Mouse (Mus musculus) C2C12 (cell line): ENCODE data around the gene Nrgn. TPM values are rescaled to one million over a fixed set of nuclear protein-coding genes. Genes with fewer than 3 reads are reported as not detected.

Experiments
- H3K27me3 ChIP-seq: one replicate; pipeline ENCODE4 v1.6.1; 2011; ENCODE audit not compliant: control insufficient read depth, insufficient read depth, insufficient read length
- H3K36me3 ChIP-seq: one replicate; pipeline ENCODE4 v1.6.1; 2011; ENCODE audit not compliant: control insufficient read depth, insufficient read depth
- H3K4me3 ChIP-seq: one replicate; pipeline ENCODE4 v1.5.1; 2011; ENCODE audit warnings: mild to moderate bottlenecking, control low read depth; ENCODE audit not compliant: poor library complexity, insufficient read depth, severe bottlenecking
- H3K79me2 ChIP-seq: one replicate; pipeline ENCODE4 v1.6.1; 2011; ENCODE audit not compliant: control insufficient read depth, insufficient read depth
- H3K79me3 ChIP-seq: one replicate; pipeline ENCODE4 v1.6.1; 2011; ENCODE audit warnings: low read depth, control low read depth
- H3ac ChIP-seq: one replicate; pipeline ENCODE3; 2011; ENCODE audit warnings: low read depth; ENCODE audit not compliant: control insufficient read depth, insufficient read length
- CEBPB ChIP-seq: IDR thresholded peaks from one replicate; pipeline ENCODE4 v1.6.1; 2011; ENCODE audit warnings: low read depth, mild to moderate bottlenecking, control low read depth, moderate library complexity
- CTCF ChIP-seq: IDR thresholded peaks from one replicate; pipeline ENCODE4 v1.5.1; 2011; ENCODE audit not compliant: control insufficient read depth, insufficient read depth, insufficient read length
- FOSL1 ChIP-seq: IDR thresholded peaks from one replicate; pipeline ENCODE4 v1.8.0; 2011; ENCODE audit warnings: mild to moderate bottlenecking, low read length; ENCODE audit not compliant: poor library complexity, insufficient read depth, severe bottlenecking
- MAX ChIP-seq: IDR thresholded peaks from one replicate; pipeline ENCODE4 v1.6.1; 2011; ENCODE audit warnings: mild to moderate bottlenecking, control low read depth
- MYOD1 ChIP-seq: IDR thresholded peaks from one replicate; pipeline ENCODE4 v1.6.1; 2011; ENCODE audit warnings: low read depth; ENCODE audit not compliant: control insufficient read depth, insufficient read length
- MYOG ChIP-seq: IDR thresholded peaks from one replicate; pipeline ENCODE4 v1.6.1; 2011; ENCODE audit not compliant: control insufficient read depth, insufficient read length; ENCODE audit errors: extremely low read depth
- USF1 ChIP-seq: IDR thresholded peaks from one replicate; pipeline ENCODE4 v1.6.1; 2011; ENCODE audit warnings: low read depth, mild to moderate bottlenecking, control low read depth, moderate library complexity
- polyA plus RNA-seq: library from polyadenylated mRNA; unstranded; fragments of >200 nt; fragmentation: generic; extraction: Trizol; gene quantifications from one replicate; pipeline ENCODE4 v1.2.1, GENCODE M21; 2012; ENCODE audit warnings: missing spikeins

The Nrgn gene
- polyA plus RNA-seq, 1 experiment, result 2.6 TPM

DNA sequence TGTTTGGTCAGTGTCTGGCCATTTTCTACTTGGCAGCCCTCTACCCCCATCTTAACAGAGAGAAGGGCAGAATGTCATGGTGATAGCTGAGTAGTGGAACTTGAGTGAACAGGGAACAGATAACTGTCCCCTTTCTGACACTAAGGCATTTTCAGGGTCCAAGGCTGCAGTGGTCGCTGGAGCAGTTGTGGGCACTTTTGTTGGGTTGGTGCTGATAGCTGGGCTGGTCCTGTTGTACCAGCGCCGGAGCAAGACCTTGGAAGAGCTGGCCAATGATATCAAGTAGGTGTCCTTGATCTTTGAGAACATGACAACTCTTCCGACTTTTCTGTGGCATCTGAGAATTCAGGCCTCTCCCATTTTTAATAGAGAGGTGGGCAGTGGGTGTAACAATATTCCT lies 15.9 kb downstream of the Nrgn start:
- no peak overlapping the region for H3K4me3 ChIP-seq
- no peak overlapping the region for H3ac ChIP-seq
- H3K36me3 ChIP-seq, result no peaks in the 10 kb centered on the region
- no peaks in the 10 kb centered on the region for H3K27me3 ChIP-seq
- TF ChIP-seq MYOG (no peak), MYOD1 (no peak)
- H3K79me3 ChIP-seq, result no peaks in the 10 kb centered on the region
- no peaks in the 10 kb centered on the region for H3K79me2 ChIP-seq

DNA sequence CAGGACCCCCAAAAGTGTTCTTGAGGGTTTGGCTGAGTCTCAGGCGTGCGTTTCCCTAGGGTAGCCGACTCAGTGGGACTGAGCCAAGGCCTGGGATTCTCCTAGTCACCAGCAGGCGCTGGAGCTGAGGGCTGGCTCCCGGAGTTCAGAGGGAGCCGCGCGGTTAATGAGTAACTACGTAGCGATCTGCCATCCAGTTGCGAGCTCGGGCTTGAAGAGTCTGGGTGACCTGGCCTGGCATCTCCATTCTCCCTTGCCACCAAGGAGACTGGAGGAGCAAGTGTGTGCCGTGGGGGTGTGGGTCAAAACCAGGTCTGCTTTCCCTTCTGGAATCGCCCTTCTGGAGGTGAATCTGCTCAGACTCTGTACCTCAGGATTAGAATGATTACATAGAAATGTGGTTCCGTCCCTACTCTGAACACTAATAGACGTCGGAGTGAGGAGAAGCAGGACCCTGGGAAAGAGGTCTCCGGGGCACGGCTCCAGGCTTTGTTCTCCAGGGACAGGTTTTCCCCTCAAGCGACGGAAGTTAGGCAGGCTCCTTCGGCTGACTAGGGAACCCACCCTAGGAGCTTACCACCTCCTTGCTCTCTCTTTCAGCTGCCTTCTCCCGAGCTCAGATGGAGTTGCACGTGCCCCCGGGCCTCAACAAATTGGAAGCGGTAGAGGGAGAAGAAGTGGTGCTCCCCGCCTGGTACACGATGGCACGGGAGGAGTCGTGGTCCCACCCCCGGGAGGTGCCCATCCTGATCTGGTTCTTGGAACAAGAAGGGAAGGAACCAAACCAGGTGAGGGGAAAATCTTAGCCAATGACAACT lies 21.6 kb downstream of the Nrgn start:
- no peaks in the 10 kb centered on the region for H3K79me3 ChIP-seq
- H3K36me3 ChIP-seq, result peaks cover 6% of the 10 kb centered on the region
- no peaks in the 10 kb centered on the region for H3K79me2 ChIP-seq
- no peak overlapping the region for H3ac ChIP-seq
- TF ChIP-seq CEBPB, result no peak
- H3K4me3 ChIP-seq, result no peak overlapping the region
- no peaks in the 10 kb centered on the region for H3K27me3 ChIP-seq

DNA sequence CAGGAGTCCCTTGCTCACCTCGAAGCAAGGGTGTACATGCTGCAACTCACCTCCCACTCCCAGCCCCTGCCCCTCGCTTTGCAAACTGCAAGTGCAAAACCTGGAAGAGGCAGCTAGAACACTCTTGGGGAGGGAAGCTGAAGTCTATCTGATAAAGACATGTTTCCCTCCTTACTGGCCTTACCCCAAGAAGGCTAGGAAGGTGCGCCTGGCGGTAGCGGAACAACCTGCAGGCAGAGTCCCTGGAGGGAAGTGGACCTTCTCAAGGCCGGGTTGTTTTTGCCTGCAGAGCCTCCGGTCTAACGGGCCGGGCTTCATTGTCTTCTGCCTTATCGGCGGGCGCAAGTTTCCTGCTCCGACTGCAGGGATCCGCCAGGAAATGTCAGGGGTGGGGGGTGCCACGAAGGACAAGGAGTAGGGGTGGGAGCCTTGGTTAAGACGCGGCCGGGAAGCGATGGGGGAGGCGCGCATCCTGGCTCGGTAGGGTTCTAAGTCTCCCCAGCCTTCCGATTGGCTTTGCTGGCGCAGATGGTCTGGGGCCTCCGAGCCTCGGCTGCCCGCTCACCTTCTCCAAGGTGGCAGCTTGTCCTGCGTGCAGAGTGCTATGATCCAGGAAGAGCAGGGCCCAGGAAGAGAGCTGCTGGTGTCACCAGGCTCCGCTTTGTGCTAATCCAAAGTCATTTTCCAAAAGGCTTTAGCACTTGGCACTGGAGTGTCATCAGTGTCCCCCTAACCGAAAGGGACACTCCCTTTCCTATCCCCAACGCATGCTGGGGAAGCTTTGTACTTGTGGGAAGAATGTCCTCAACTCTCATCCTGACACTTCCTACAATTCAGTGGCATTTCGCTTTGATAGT lies 22.4 kb downstream of the Nrgn start:
- Histone ChIP-seq H3K4me3 (no peak overlapping the region), H3ac (no peak overlapping the region), H3K79me3 (no peaks in the 10 kb centered on the region), H3K27me3 (no peaks in the 10 kb centered on the region), H3K79me2 (no peaks in the 10 kb centered on the region), H3K36me3 (peaks cover 8% of the 10 kb centered on the region)
- TF ChIP-seq USF1 (no peak), MAX (no peak), MYOD1 (no peak), CTCF (no peak), CEBPB (no peak), FOSL1 (no peak), MYOG (no peak)

DNA sequence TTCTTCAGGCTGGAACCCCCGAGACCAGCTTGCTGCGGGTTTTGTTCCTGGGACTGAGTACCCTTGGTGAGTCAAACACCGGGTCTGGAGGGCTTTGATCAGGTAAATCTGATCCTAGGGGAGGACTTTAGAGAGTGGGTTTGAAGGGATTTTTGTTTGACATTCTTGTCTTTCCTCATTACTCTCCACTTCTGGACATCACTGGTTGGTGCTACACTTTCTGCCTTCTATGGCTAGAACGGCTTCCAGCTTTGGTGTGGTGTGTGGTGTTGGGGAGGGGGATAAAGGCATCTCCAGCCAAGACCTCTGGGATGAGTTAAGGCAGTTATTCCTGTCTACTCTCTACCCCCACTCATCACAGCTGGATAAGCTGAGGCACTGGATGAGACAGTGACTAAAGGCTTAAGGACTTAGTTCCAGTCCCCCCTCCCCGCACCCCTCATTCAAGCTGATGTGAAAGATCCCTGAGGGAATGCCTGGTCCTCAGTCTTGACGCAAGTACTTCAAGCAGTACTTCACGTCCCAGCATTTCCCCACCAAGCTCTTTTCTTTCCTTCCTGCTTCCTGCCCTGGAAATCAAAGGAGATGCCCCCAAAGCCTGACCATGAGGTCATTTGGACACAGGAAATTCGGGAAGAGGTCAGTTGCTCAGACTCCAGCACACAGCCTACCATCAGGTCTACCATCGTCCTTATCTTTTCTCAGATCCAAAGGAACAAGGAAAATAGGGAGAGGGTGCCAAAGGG lies 24.3 kb downstream of the Nrgn start:
- Histone ChIP-seq H3K4me3 (no peak overlapping the region), H3K79me2 (no peaks in the 10 kb centered on the region), H3K36me3 (peaks cover 11% of the 10 kb centered on the region), H3ac (no peak overlapping the region), H3K27me3 (no peaks in the 10 kb centered on the region), H3K79me3 (no peaks in the 10 kb centered on the region)
- TF ChIP-seq CTCF (no peak), MAX (no peak), FOSL1 (no peak), CEBPB (no peak), MYOG (no peak), USF1 (no peak), MYOD1 (no peak)

DNA sequence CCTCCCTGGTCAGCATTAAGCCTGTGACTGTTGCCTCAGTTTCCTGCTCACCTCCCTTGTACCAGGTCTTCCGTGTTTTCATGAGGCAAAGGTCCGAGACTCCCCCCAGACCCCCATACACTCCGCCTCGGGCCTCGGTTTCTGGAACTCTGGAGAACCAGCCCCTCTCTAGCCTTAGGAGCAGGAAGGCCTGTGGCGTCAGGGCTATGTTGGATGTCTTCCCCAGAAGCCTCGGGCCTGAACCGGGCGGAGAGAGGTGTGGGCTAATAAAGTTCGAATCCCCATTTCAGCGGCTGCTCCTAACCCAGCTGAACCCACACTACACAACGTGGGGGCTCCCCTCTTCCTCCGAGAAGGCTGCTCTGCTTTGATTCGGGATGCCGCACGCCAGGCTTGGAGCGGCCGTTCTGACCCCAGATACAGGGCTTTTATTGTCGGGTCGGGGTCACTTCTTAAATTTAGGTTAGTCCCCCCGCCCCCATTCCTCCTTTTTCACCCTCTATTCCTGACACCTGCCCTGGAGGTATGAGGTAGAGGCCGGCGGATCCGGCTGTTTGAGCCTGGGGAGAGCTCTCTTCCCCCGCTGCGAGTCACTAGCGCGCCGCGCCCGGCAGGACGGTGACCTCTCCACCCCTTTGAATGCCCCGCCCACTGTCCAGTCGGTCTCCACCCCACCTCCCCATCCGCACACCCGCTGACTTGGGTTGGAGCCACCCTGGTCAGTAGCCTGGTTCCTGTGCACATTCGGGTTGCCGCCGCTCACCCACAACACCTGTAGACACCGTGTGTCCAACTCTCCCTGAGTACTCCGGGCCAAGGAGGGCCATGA lies 25.1 kb downstream of the Nrgn start, which contains the start of gene Esam:
TSS of gene Esam (plus strand) at position 683 of the 829 bp plus-strand sequence.
- no peak within 1 kb of the TSS for H3K4me3 ChIP-seq
- no peaks in the 10 kb centered on the region for H3K79me2 ChIP-seq
- no peaks in the 10 kb centered on the region for H3K27me3 ChIP-seq
- H3K79me3 ChIP-seq, result no peaks in the 10 kb centered on the region
- H3ac ChIP-seq, result no peak within 1 kb of the TSS
- no peak for TF ChIP-seq MYOG
- no peak for TF ChIP-seq MYOD1
- TF ChIP-seq CTCF, result no peak
- no peak for TF ChIP-seq MAX
- TF ChIP-seq CEBPB, result no peak
- no peak for TF ChIP-seq FOSL1
- TF ChIP-seq USF1, result no peak
- peaks cover 18% of the 10 kb centered on the region for H3K36me3 ChIP-seq
